Mouse (Mus musculus) CH12.LX (cell line): ENCODE results near the gene Rhot1. TPM values are rescaled to one million over a fixed set of nuclear protein-coding genes. Genes with fewer than 3 reads are reported as not detected.

Experiments
- DNase-seq: peaks from one replicate; pipeline ENCODE4 v3.0.0-alpha.2; 2013; ENCODE audit errors: extremely low read depth
- H3K27ac ChIP-seq: 2 replicates; pipeline ENCODE4 v1.5.1; 2012; ENCODE audit warnings: low read depth, mild to moderate bottlenecking, control low read depth, moderate library complexity; ENCODE audit not compliant: insufficient read depth
- H3K27me3 ChIP-seq: replicated peaks from 2 replicates; pipeline ENCODE3; 2012; ENCODE audit warnings: inconsistent platforms
- H3K36me3 ChIP-seq, 2 experiments: replicated peaks in 1 of 2; 2 replicates each; pipeline versions ENCODE3 to v1.6.1; 2012; ENCODE audit warnings: inconsistent platforms in 1 of 2, low read length in 1 of 2, mild to moderate bottlenecking in 1 of 2, mixed read lengths in 1 of 2, moderate library complexity in 1 of 2; ENCODE audit not compliant: control insufficient read depth in 1 of 2, insufficient read depth in 1 of 2
- H3K4me1 ChIP-seq, 2 experiments: 2 replicates each; pipeline ENCODE4 v1.6.1; 2012; ENCODE audit warnings: inconsistent platforms in 1 of 2, moderate library complexity in 1 of 2; ENCODE audit not compliant: insufficient read depth in 2 of 2, control insufficient read depth in 1 of 2
- H3K4me2 ChIP-seq: 2 replicates; pipeline ENCODE4 v1.6.1; 2012; ENCODE audit warnings: low read depth, mild to moderate bottlenecking, control low read depth; ENCODE audit not compliant: poor library complexity, insufficient read depth, severe bottlenecking
- H3K4me3 ChIP-seq, 3 experiments: fragments of 150-350 bp in 1 of 3; sonication (generic) in 1 of 3; replicated peaks in 1 of 3; 2 replicates each; pipeline versions ENCODE3 to v1.5.1; 2011 to 2012; ENCODE audit warnings: low read depth in 2 of 3, low read length in 2 of 3, mild to moderate bottlenecking in 2 of 3, moderate library complexity in 2 of 3, control low read depth in 1 of 3, improper control_type of control experiment in 1 of 3, inconsistent platforms in 1 of 3, mixed read lengths in 1 of 3; ENCODE audit not compliant: poor library complexity in 1 of 3
- H3K79me2 ChIP-seq: replicated peaks from 2 replicates; pipeline ENCODE4 v1.6.1; 2012; ENCODE audit warnings: mild to moderate bottlenecking, moderate library complexity; ENCODE audit not compliant: control insufficient read depth, poor library complexity, insufficient read depth, severe bottlenecking; ENCODE audit errors: extremely low read depth
- H3K9ac ChIP-seq: 2 replicates; pipeline ENCODE4 v1.6.1; 2012; ENCODE audit warnings: low read depth, mild to moderate bottlenecking, control low read depth, moderate library complexity; ENCODE audit not compliant: insufficient read depth
- H3K9me3 ChIP-seq: replicated peaks from 2 replicates; pipeline ENCODE3; 2012; ENCODE audit warnings: low read length, inconsistent platforms, mixed read lengths
- BHLHE40 ChIP-seq: IDR thresholded peaks from 2 replicates; pipeline ENCODE4 v1.6.1; 2011; ENCODE audit warnings: mild to moderate bottlenecking, low read depth, low read length, improper control_type of control experiment
- CHD1 ChIP-seq: IDR thresholded peaks from 2 replicates; pipeline ENCODE4 v1.6.1; 2012; ENCODE audit warnings: low read depth, low read length, improper control_type of control experiment, inconsistent platforms
- CTCF ChIP-seq, 2 experiments: IDR thresholded peaks in 1 of 2; conservative IDR thresholded peaks in 1 of 2; 2 replicates each; pipeline ENCODE4 v1.5.1; 2011 to 2012; ENCODE audit warnings: low read depth in 2 of 2, low read length in 2 of 2, improper control_type of control experiment in 1 of 2, inconsistent platforms in 1 of 2, mild to moderate bottlenecking in 1 of 2, moderate library complexity in 1 of 2
- HCFC1 ChIP-seq: IDR thresholded peaks from 2 replicates; pipeline ENCODE4 v1.6.1; 2012; ENCODE audit warnings: low read depth, mild to moderate bottlenecking, inconsistent platforms, low read length, improper control_type of control experiment
- IRF4 ChIP-seq: IDR thresholded peaks from 2 replicates; pipeline ENCODE4 v1.6.1; 2014; ENCODE audit warnings: low read depth, mild to moderate bottlenecking, inconsistent platforms, low read length, improper control_type of control experiment
- MAX ChIP-seq: IDR thresholded peaks from 2 replicates; pipeline ENCODE4 v1.6.1; 2011; ENCODE audit warnings: low read length, improper control_type of control experiment
- MAZ ChIP-seq: IDR thresholded peaks from 2 replicates; pipeline ENCODE4 v1.6.1; 2012; ENCODE audit warnings: low read depth, mild to moderate bottlenecking, inconsistent platforms, low read length, improper control_type of control experiment, moderate library complexity
- MEF2A ChIP-seq: IDR thresholded peaks from 2 replicates; pipeline ENCODE4 v1.6.1; 2014; ENCODE audit warnings: low read depth, mild to moderate bottlenecking, inconsistent platforms, low read length, improper control_type of control experiment, borderline replicate concordance
- MXI1 ChIP-seq: IDR thresholded peaks from 2 replicates; pipeline ENCODE4 v1.6.1; 2011; ENCODE audit warnings: mild to moderate bottlenecking, low read depth, low read length, improper control_type of control experiment
- NELFE ChIP-seq: IDR thresholded peaks from 2 replicates; pipeline ENCODE4 v1.6.1; 2011; ENCODE audit warnings: low read depth, low read length, improper control_type of control experiment
- POLR2A ChIP-seq: IDR thresholded peaks from 2 replicates; pipeline ENCODE4 v1.6.1; 2011; ENCODE audit warnings: low read depth, mild to moderate bottlenecking, improper control_type of control experiment, low read length
- POLR2AphosphoS2 ChIP-seq: IDR thresholded peaks from 2 replicates; pipeline ENCODE4 v1.6.1; 2011; ENCODE audit warnings: low read depth, low read length, improper control_type of control experiment
- RAD21 ChIP-seq: IDR thresholded peaks from 2 replicates; pipeline ENCODE4 v1.6.1; 2011; ENCODE audit warnings: low read depth, mild to moderate bottlenecking, low read length, improper control_type of control experiment, moderate library complexity
- RCOR1 ChIP-seq: conservative IDR thresholded peaks from 2 replicates; pipeline ENCODE4 v1.6.1; 2012; ENCODE audit warnings: low read depth, mild to moderate bottlenecking, inconsistent platforms, low read length, improper control_type of control experiment
- TCF12 ChIP-seq: IDR thresholded peaks from 2 replicates; pipeline ENCODE4 v1.6.1; 2014; ENCODE audit warnings: low read depth, mild to moderate bottlenecking, inconsistent platforms, low read length, improper control_type of control experiment
- ZKSCAN1 ChIP-seq: IDR thresholded peaks from 2 replicates; pipeline ENCODE4 v1.6.1; 2012; ENCODE audit warnings: low read depth, inconsistent platforms, low read length, improper control_type of control experiment, borderline replicate concordance
- dilution Hi-C: fragments of 300-500 bp; cut with MboI; formaldehyde crosslinking; loops from 2 replicates; pipeline ENCODE4 v1.14.3; 2020; ENCODE audit warnings: low sequenced_read_pairs; ENCODE audit not compliant: extremely low pct_unique_long_range_greater_than_20kb, extremely low pct_ligation_motif_present
- in situ Hi-C: fragments of 300-500 bp; cut with MboI; formaldehyde crosslinking; loops from 3 replicates; pipeline ENCODE4 v1.14.3; 2019; ENCODE audit warnings: low sequenced_read_pairs, low pct_ligation_motif_present, low pct_unique_long_range_greater_than_20kb, mixed read lengths
- polyA plus RNA-seq: library from polyadenylated mRNA; unstranded; fragments of >175 nt; gene quantifications from 2 replicates; pipeline ENCODE4 v1.2.1, GENCODE M21; 2012; ENCODE audit warnings: low read depth; ENCODE audit not compliant: insufficient read length
- total RNA-seq, 2 experiments: library from RNA; depleted of rRNA; stranded (reverse); fragments of 300-350 nt in 1 of 2; fragments of >200 nt in 1 of 2; gene quantifications; 2 replicates each; pipeline ENCODE4 v1.2.3; 2012 to 2014

Rhot1 gene
- total and polyA plus RNA-seq, 3 experiments = 33.1 to 73.3 (median 61.0) TPM

- TF ChIP-seq CTCF (conservative IDR thresholded peaks at IDR 0.05 in 1 of 2, IDR thresholded peaks at IDR 0.05 in 1 of 2; ENCODE audit: low read depth in 2 of 2, low read length in 2 of 2) (peak; percentile 55 to 94; a peak in 3 of 4 replicates), POLR2A (peak; percentile 95)
Measured at GRCm38 (mm10) chr11:80208860-80209800, at the start of gene Rhot1 (continued).

- Histone ChIP-seq H3K9ac (no peak overlapping the region), H3K4me1 (peaks cover 4 to 35% of the 10 kb centered on the region in 2 experiments; a peak in 2 of 4 replicates), H3K27ac (no peak overlapping the region), H3K36me3 (peaks cover 0 to 6% of the 10 kb centered on the region in 2 experiments), H3K79me2 (no peaks in the 10 kb centered on the region), H3K4me2 (no peak overlapping the region), H3K9me3 (no peaks in the 10 kb centered on the region), H3K27me3 (no peaks in the 10 kb centered on the region), H3K4me3 (no peak overlapping the region)
- in situ Hi-C loops = no loop called here
- no peak for DNase-seq
- TF ChIP-seq TCF12 (no peak), MAZ (no peak), ZKSCAN1 (no peak), RAD21 (no peak), MXI1 (no peak), MAX (no peak), MEF2A (no peak), POLR2AphosphoS2 (no peak), BHLHE40 (no peak), NELFE (no peak), HCFC1 (no peak), RCOR1 (no peak), CTCF (conservative IDR thresholded peaks at IDR 0.05 in 1 of 2, IDR thresholded peaks at IDR 0.05 in 1 of 2; ENCODE audit: low read depth in 2 of 2, low read length in 2 of 2) (no peak), CHD1 (no peak), IRF4 (no peak)
- dilution Hi-C loops = no loop called here
Measured at GRCm38 (mm10) chr11:80161041-80161440, 47.8 kb upstream of the Rhot1 start.
